ENCODE assay signal across 24 mouse cellular contexts in genomic region chr10:100479538-100479937, GRCm38 (mm10).
"Had no signal": no experiment of that assay in that cellular context is flagged by ENCODE, and none has a peak within 500 bp of the region (broad histone marks: within the 10 kb centered on the region; RNA-seq: fewer than 3 reads in every experiment).

No protein-coding gene starts in this region.

- DNase-seq: cerebellum, adult 9-11 months; cerebellum, postnatal 10 days; cerebellum, postnatal 14 days; cerebellum, postnatal 25 days; cerebellum, postnatal 36 days; embryo, embryonic 11 days; forebrain, postnatal 0 days; gastrocnemius, adult 2 months; gastrocnemius, postnatal 10 days; gastrocnemius, postnatal 14 days; gastrocnemius, postnatal 25 days; gastrocnemius, postnatal 36 days; heart, adult 18-20 months; heart, adult 2 months had no signal

- H3K4me1 ChIP-seq: embryonic facial prominence, embryonic 12.5 days; embryonic facial prominence, embryonic 15.5 days; forebrain, embryonic 10.5 days; forebrain, embryonic 12.5 days; forebrain, embryonic 13.5 days; forebrain, embryonic 15.5 days; heart, embryonic 10.5 days had no signal

- H3K4me2 ChIP-seq: embryonic facial prominence, embryonic 12.5 days; embryonic facial prominence, embryonic 13.5 days; embryonic facial prominence, embryonic 15.5 days; forebrain, embryonic 12.5 days; forebrain, embryonic 13.5 days; forebrain, embryonic 15.5 days had no signal

- H3K4me3 ChIP-seq: embryonic facial prominence, embryonic 10.5 days; embryonic facial prominence, embryonic 12.5 days; embryonic facial prominence, embryonic 13.5 days; embryonic facial prominence, embryonic 15.5 days; erythroblast, embryonic 14.5 days; forebrain, embryonic 10.5 days; forebrain, embryonic 12.5 days; forebrain, embryonic 13.5 days; forebrain, embryonic 15.5 days; gastrocnemius, adult 2 months; heart, adult 2 months; heart, embryonic 10.5 days had no signal

- H3K9ac ChIP-seq: embryonic facial prominence, embryonic 12.5 days; embryonic facial prominence, embryonic 13.5 days; embryonic facial prominence, embryonic 15.5 days; forebrain, embryonic 12.5 days; forebrain, embryonic 13.5 days; forebrain, embryonic 15.5 days; forebrain, postnatal 0 days had no signal

- H3K27ac ChIP-seq: embryonic facial prominence, embryonic 10.5 days; embryonic facial prominence, embryonic 12.5 days; embryonic facial prominence, embryonic 13.5 days; embryonic facial prominence, embryonic 15.5 days; forebrain, embryonic 10.5 days; forebrain, embryonic 12.5 days; forebrain, embryonic 13.5 days; forebrain, embryonic 15.5 days; gastrocnemius, adult 2 months; heart, adult 2 months; heart, embryonic 10.5 days had no signal

- H3K9me3 ChIP-seq: embryonic facial prominence, embryonic 10.5 days; embryonic facial prominence, embryonic 12.5 days; embryonic facial prominence, embryonic 13.5 days; embryonic facial prominence, embryonic 15.5 days; forebrain, embryonic 10.5 days; forebrain, embryonic 12.5 days; forebrain, embryonic 13.5 days; forebrain, embryonic 15.5 days; heart, embryonic 10.5 days had no signal

- H3K27me3 ChIP-seq: embryonic facial prominence, embryonic 12.5 days; embryonic facial prominence, embryonic 13.5 days; embryonic facial prominence, embryonic 15.5 days; forebrain, embryonic 12.5 days; forebrain, embryonic 13.5 days; forebrain, embryonic 15.5 days had no signal
